Mouse (Mus musculus) MEL (cell line): ENCODE measurements around the gene Ttll6.
A peak's percentile ranks its signal among the peaks of the same experiment; 100 is the strongest.

Source experiments
- CTCF ChIP-seq, 3 experiments: IDR thresholded peaks in 2 of 3; conservative IDR thresholded peaks in 1 of 3; 2 replicates each; pipeline ENCODE4 v1.5.1; 2011 to 2012; ENCODE audit warnings: low read length in 3 of 3, low read depth in 2 of 3, mild to moderate bottlenecking in 2 of 3, improper control_type of control experiment in 1 of 3, inconsistent platforms in 1 of 3, mixed read lengths in 1 of 3, moderate library complexity in 1 of 3; ENCODE audit not compliant: control insufficient read depth in 1 of 3, insufficient read depth in 1 of 3, poor library complexity in 1 of 3, severe bottlenecking in 1 of 3
- GATA1 ChIP-seq: IDR thresholded peaks from 2 replicates; pipeline ENCODE4 v1.6.1; 2011; ENCODE audit warnings: low read depth, low read length, improper control_type of control experiment
- KAT2A ChIP-seq: conservative IDR thresholded peaks from 2 replicates; pipeline ENCODE4 v1.6.1; 2012; ENCODE audit warnings: low read depth, low read length, improper control_type of control experiment, inconsistent platforms
- POLR2A ChIP-seq, 2 experiments: IDR thresholded peaks; 2 replicates each; pipeline ENCODE4 v1.6.1; 2011 to 2012; ENCODE audit warnings: low read length in 2 of 2, mild to moderate bottlenecking in 2 of 2, control low read depth in 1 of 2, improper control_type of control experiment in 1 of 2, low read depth in 1 of 2, moderate library complexity in 1 of 2; ENCODE audit not compliant: control insufficient read depth in 1 of 2, insufficient read depth in 1 of 2, poor library complexity in 1 of 2
- SMC3 ChIP-seq: IDR thresholded peaks from 2 replicates; pipeline ENCODE4 v1.6.1; 2011; ENCODE audit warnings: low read depth, low read length, improper control_type of control experiment
- TCF12 ChIP-seq: IDR thresholded peaks from 2 replicates; pipeline ENCODE4 v1.6.1; 2014; ENCODE audit warnings: low read depth, mild to moderate bottlenecking, inconsistent platforms, low read length, improper control_type of control experiment, moderate library complexity
- UBTF ChIP-seq: IDR thresholded peaks from 2 replicates; pipeline ENCODE4 v1.6.1; 2012; ENCODE audit warnings: low read depth, mild to moderate bottlenecking, inconsistent platforms, low read length, improper control_type of control experiment, moderate library complexity, borderline replicate concordance; ENCODE audit not compliant: insufficient read depth
- USF1 ChIP-seq: IDR thresholded peaks from 2 replicates; pipeline ENCODE4 v1.6.1; 2014; ENCODE audit warnings: low read depth, mild to moderate bottlenecking, inconsistent platforms, low read length, improper control_type of control experiment, moderate library complexity

- no peak for TF ChIP-seq POLR2A (IDR thresholded peaks at IDR 0.05; ENCODE audit: control insufficient read depth in 1 of 2, insufficient read depth in 1 of 2, low read depth in 1 of 2, low read length in 2 of 2, poor library complexity in 1 of 2)
- peak; percentile 30 to 73 (median 46); a peak in 5 of 6 replicates for TF ChIP-seq CTCF (IDR thresholded peaks at IDR 0.05 in 2 of 3, conservative IDR thresholded peaks at IDR 0.05 in 1 of 3; ENCODE audit: control insufficient read depth in 1 of 3, insufficient read depth in 1 of 3, low read depth in 2 of 3, low read length in 3 of 3, poor library complexity in 1 of 3, severe bottlenecking in 1 of 3)
- no peak for TF ChIP-seq UBTF
- TF ChIP-seq SMC3 = peak; percentile 66
- TF ChIP-seq USF1 = no peak
- TF ChIP-seq KAT2A = no peak
- no peak for TF ChIP-seq TCF12
- no peak for TF ChIP-seq GATA1
Measured at GRCm38 (mm10) chr11:96091073-96091472, 42.5 kb upstream of the Ttll6 start.
